Mouse (Mus musculus) monocyte, adult 5-6 weeks (primary cell): Measurements from ENCODE around the gene Kansl1. TPM values are rescaled to one million over a fixed set of nuclear protein-coding genes. Genes with fewer than 3 reads are reported as not detected.

Experiments used
- ATAC-seq: fragments of 153-309, 156-312 bp; replicated peaks from 2 replicates; pipeline ENCODE4 v1.8.0; 2017; ENCODE audit warnings: mild to moderate bottlenecking; ENCODE audit not compliant: low TSS enrichment, insufficient number of reproducible peaks, severe bottlenecking, poor library complexity, low FRiP score
- total RNA-seq: library from RNA; stranded (forward); fragments of 200-1000, 200-491, 200-594 nt; gene quantifications from 3 replicates; pipeline ENCODE4 v1.2.3, GENCODE M21; 2017

Gene Kansl1
- total RNA-seq, 1 experiment from 2014 or later = 46.2 TPM

- no peak for ATAC-seq
Observed at GRCm38 (mm10) chr11:104320511-104320910, 148.2 kb downstream of the Kansl1 start.

GRCm38 (mm10) chr11:104318940-104319781 is 149.5 kb downstream of the Kansl1 start:
- ATAC-seq = peak; percentile 14

- ATAC-seq = no peak
Observed at GRCm38 (mm10) chr11:104317631-104318030, 151.0 kb downstream of the Kansl1 start.

- no peak for ATAC-seq
Observed at GRCm38 (mm10) chr11:104316685-104317400, 151.8 kb downstream of the Kansl1 start.

GRCm38 (mm10) chr11:104315703-104316102 is 153.0 kb downstream of the Kansl1 start:
- peak; percentile 69 for ATAC-seq

GRCm38 (mm10) chr11:104311643-104312042 is 157.0 kb downstream of the Kansl1 start:
- no peak for ATAC-seq

GRCm38 (mm10) chr11:104310226-104310887 is 158.3 kb downstream of the Kansl1 start:
- no peak for ATAC-seq

- ATAC-seq = no peak
Observed at GRCm38 (mm10) chr11:104309377-104310225, 159.1 kb downstream of the Kansl1 start.

- ATAC-seq = no peak
Observed at GRCm38 (mm10) chr11:104307136-104307535, 161.5 kb downstream of the Kansl1 start.

GRCm38 (mm10) chr11:104306483-104306882 is 162.2 kb downstream of the Kansl1 start:
- ATAC-seq = no peak

- no peak for ATAC-seq
Observed at GRCm38 (mm10) chr11:104305711-104306110, 162.9 kb downstream of the Kansl1 start.

- no peak for ATAC-seq
Observed at GRCm38 (mm10) chr11:104303088-104303960, 165.3 kb downstream of the Kansl1 start.

GRCm38 (mm10) chr11:104302628-104303027 is 166.0 kb downstream of the Kansl1 start:
- no peak for ATAC-seq

GRCm38 (mm10) chr11:104297671-104298070 is 171.0 kb downstream of the Kansl1 start:
- ATAC-seq = no peak

- no peak for ATAC-seq
Observed at GRCm38 (mm10) chr11:104295656-104296055, 173.0 kb downstream of the Kansl1 start.

- ATAC-seq = no peak
Observed at GRCm38 (mm10) chr11:104295145-104295544, 173.5 kb downstream of the Kansl1 start.

- no peak for ATAC-seq
Observed at GRCm38 (mm10) chr11:104293241-104293640, 175.4 kb downstream of the Kansl1 start.
